Mouse (Mus musculus): ENCODE results near the gene Eif4b.
"Not testable (repeated sequence)": the region's sequence is repeated elsewhere in the genome, so short reads cannot be mapped to it uniquely, and the experiment has no call there.

The Eif4b gene

GRCm38 (mm10) chr15:102077111-102077677, 3.6 kb downstream of the Eif4b start:
- no peak for DNase-seq

GRCm38 (mm10) chr15:102079221-102079620, 5.6 kb downstream of the Eif4b start:
- DNase-seq = no peak

- not testable (repeated sequence) for DNase-seq
Measured at GRCm38 (mm10) chr15:102079924-102080323, 6.4 kb downstream of the Eif4b start.

- no peak for DNase-seq
Measured at GRCm38 (mm10) chr15:102080429-102080828, 6.9 kb downstream of the Eif4b start.

- DNase-seq = no peak
Measured at GRCm38 (mm10) chr15:102082148-102082547, 8.6 kb downstream of the Eif4b start.

- DNase-seq = no peak
Measured at GRCm38 (mm10) chr15:102083028-102083427, 9.5 kb downstream of the Eif4b start.

- no peak for DNase-seq
Measured at GRCm38 (mm10) chr15:102089914-102090585, 16.5 kb downstream of the Eif4b start.

- no peak for DNase-seq
Measured at GRCm38 (mm10) chr15:102091063-102091679, 17.6 kb downstream of the Eif4b start.

- DNase-seq = no peak
Measured at GRCm38 (mm10) chr15:102091688-102092087, 18.1 kb downstream of the Eif4b start.

- DNase-seq = peak in 1 of 2 experiments; percentile 68
Measured at GRCm38 (mm10) chr15:102092222-102092621, 18.6 kb downstream of the Eif4b start.

GRCm38 (mm10) chr15:102094157-102094556, 20.6 kb downstream of the Eif4b start:
- DNase-seq = no peak

- no peak for DNase-seq
Measured at GRCm38 (mm10) chr15:102094988-102095387, 21.4 kb downstream of the Eif4b start.

- no peak for DNase-seq
Measured at GRCm38 (mm10) chr15:102097147-102097915, 23.8 kb downstream of the Eif4b start.

- no peak for DNase-seq
Measured at GRCm38 (mm10) chr15:102097991-102098555, 24.5 kb downstream of the Eif4b start.

GRCm38 (mm10) chr15:102099260-102099659, 25.7 kb downstream of the Eif4b start:
- no peak for DNase-seq

GRCm38 (mm10) chr15:102099771-102100160, 26.2 kb downstream of the Eif4b start:
- DNase-seq = no peak

- peak; percentile 91 to 93 for DNase-seq
Measured at GRCm38 (mm10) chr15:102100161-102100981, 26.8 kb downstream of the Eif4b start, which contains the start of gene Tns2. Tns2 (plus strand) TSS chr15:102100413.

- DNase-seq = peak; percentile 86 to 90
Measured at GRCm38 (mm10) chr15:102100996-102101671, 27.6 kb downstream of the Eif4b start.

GRCm38 (mm10) chr15:102101672-102102541, 28.3 kb downstream of the Eif4b start:
- DNase-seq = peak; percentile 86 to 91

- DNase-seq = peak; percentile 82 to 85
Measured at GRCm38 (mm10) chr15:102102548-102103121, 29.1 kb downstream of the Eif4b start.

Data from lung, adult 18-20 months (tissue).